Mouse (Mus musculus): ENCODE data around the gene Lsm3. TPM values are rescaled to one million over a fixed set of nuclear protein-coding genes. Genes with fewer than 3 reads are reported as not detected.

Gene Lsm3
- polyA plus RNA-seq, 1 experiment from 2014 or later, result 144 TPM

- Histone ChIP-seq H3K27ac (replicated peaks) (no peak overlapping the region), H3K4me2 (no peak overlapping the region), H3K4me1 (replicated peaks) (no peaks in the 10 kb centered on the region), H3K27me3 (no peaks in the 10 kb centered on the region), H3K36me3 (no peaks in the 10 kb centered on the region), H3K4me3 (no peak overlapping the region), H3K9ac (no peak overlapping the region), H3K9me3 (no peaks in the 10 kb centered on the region)
- 80% methylated on average over 3 of the region's 3 CpGs for whole genome bisulfite sequencing
- ATAC-seq (ENCODE audit: low FRiP score, low read depth), result no peak
Observed at GRCm38 (mm10) chr6:91563031-91563430, 47.3 kb downstream of the Lsm3 start.

DNA sequence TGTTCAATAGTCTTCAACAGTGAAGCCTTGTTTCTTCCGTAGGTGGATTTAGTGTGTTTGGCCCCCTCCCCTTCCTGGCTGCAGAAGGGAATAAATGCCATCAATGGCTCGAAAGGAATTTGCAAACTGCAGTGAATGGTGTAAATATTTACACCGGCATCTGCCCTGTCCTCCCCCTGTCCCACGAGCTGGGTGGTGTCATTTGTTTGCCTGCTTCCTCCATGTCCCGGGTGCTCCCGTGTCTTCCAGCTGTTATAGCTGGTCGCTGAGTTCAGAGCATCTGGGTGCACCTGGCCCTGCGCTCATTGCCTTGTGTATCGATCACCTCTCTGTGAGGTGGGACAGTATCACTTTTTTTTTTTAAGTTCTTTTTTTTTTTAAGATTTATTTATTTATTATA, 50.7 kb downstream of the Lsm3 start:
- Histone ChIP-seq H3K9me3 (no peaks in the 10 kb centered on the region), H3K4me2 (no peak overlapping the region), H3K27me3 (no peaks in the 10 kb centered on the region), H3K36me3 (no peaks in the 10 kb centered on the region), H3K9ac (no peak overlapping the region), H3K27ac (replicated peaks) (no peak overlapping the region), H3K4me1 (replicated peaks) (no peaks in the 10 kb centered on the region), H3K4me3 (no peak overlapping the region)
- WGBS, result 80% methylated on average over 9 of the region's 9 CpGs
- ATAC-seq (ENCODE audit: low FRiP score, low read depth), result no peak

Other genes starting within 250 kb of the Lsm3 start
- gene Wnt7a, start 104.6 kb upstream of the Lsm3 start, polyA plus RNA-seq (2015; fragmentation: Nextera tagmentation; extraction: Ambion mirVana), result 10.1 and 11.0 TPM in 2 replicates
- 36.2 and 37.7 TPM in 2 replicates for gene Chchd4, start 42.4 kb upstream of the Lsm3 start, polyA plus RNA-seq (2015; fragmentation: Nextera tagmentation; extraction: Ambion mirVana)
- gene Tmem43, start 42.2 kb upstream of the Lsm3 start, polyA plus RNA-seq (2015; fragmentation: Nextera tagmentation; extraction: Ambion mirVana), result 47.9 and 50.4 TPM in 2 replicates
- gene Xpc, start within 50 bp of the Lsm3 start, polyA plus RNA-seq (2015; fragmentation: Nextera tagmentation; extraction: Ambion mirVana), result 16.7 and 18.6 TPM in 2 replicates
- gene Slc6a6, start 168.1 kb downstream of the Lsm3 start, polyA plus RNA-seq (2015; fragmentation: Nextera tagmentation; extraction: Ambion mirVana), result 99.4 and 102 TPM in 2 replicates